Mouse (Mus musculus): ENCODE data around the gene Hmcn2. TPM values are rescaled to one million over a fixed set of nuclear protein-coding genes. Genes with fewer than 3 reads are reported as not detected.

Hmcn2 gene
- under 1 TPM; 0.21 to 0.32 TPM for total RNA-seq (2021)

- intact Hi-C loops (cut with DNase I): no loop called here
- DNase-seq (ENCODE audit: low spot score in 2 of 2): no peak
These were observed at the start of gene Hmcn2 for GRCm38 (mm10) chr2:31314007-31314465. Gene Hmcn2 (plus strand): TSS chr2:31314415.

- intact Hi-C loops (cut with DNase I): no loop called here
- DNase-seq (ENCODE audit: low spot score in 2 of 2): no peak
These were observed 46.8 kb upstream of the Hmcn2 start for GRCm38 (mm10) chr2:31267447-31267846.

GRCm38 (mm10) chr2:31268631-31269030, 45.6 kb upstream of the Hmcn2 start:
- intact Hi-C loops (cut with DNase I): no loop called here
- no peak for DNase-seq (ENCODE audit: low spot score in 2 of 2)

GRCm38 (mm10) chr2:31269188-31269587, 45.0 kb upstream of the Hmcn2 start:
- intact Hi-C loops (cut with DNase I): no loop called here
- no peak for DNase-seq (ENCODE audit: low spot score in 2 of 2)

- DNase-seq (ENCODE audit: low spot score in 2 of 2): no peak
- intact Hi-C loops (cut with DNase I): no loop called here
These were observed 44.4 kb upstream of the Hmcn2 start for GRCm38 (mm10) chr2:31269847-31270246.

GRCm38 (mm10) chr2:31270470-31270869, 43.7 kb upstream of the Hmcn2 start:
- intact Hi-C loops (cut with DNase I): no loop called here
- no peak for DNase-seq (ENCODE audit: low spot score in 2 of 2)

GRCm38 (mm10) chr2:31271071-31271470, 43.1 kb upstream of the Hmcn2 start:
- no peak for DNase-seq (ENCODE audit: low spot score in 2 of 2)
- intact Hi-C loops (cut with DNase I): no loop called here

- no peak for DNase-seq (ENCODE audit: low spot score in 2 of 2)
- intact Hi-C loops (cut with DNase I): no loop called here
These were observed 39.2 kb upstream of the Hmcn2 start for GRCm38 (mm10) chr2:31274993-31275392.

GRCm38 (mm10) chr2:31277810-31278209, 36.4 kb upstream of the Hmcn2 start:
- DNase-seq (ENCODE audit: low spot score in 2 of 2): peak in 1 of 2 experiments; percentile 49
- intact Hi-C loops (cut with DNase I): no loop called here

- intact Hi-C loops (cut with DNase I): no loop called here
- DNase-seq (ENCODE audit: low spot score in 2 of 2): peak in 1 of 2 experiments; percentile 47
These were observed 35.7 kb upstream of the Hmcn2 start for GRCm38 (mm10) chr2:31278483-31278882.

GRCm38 (mm10) chr2:31281138-31281537, 33.1 kb upstream of the Hmcn2 start:
- intact Hi-C loops (cut with DNase I): no loop called here
- peak in 1 of 2 experiments; percentile 71 for DNase-seq (ENCODE audit: low spot score in 2 of 2)

GRCm38 (mm10) chr2:31282266-31282665, 31.9 kb upstream of the Hmcn2 start:
- no peak for DNase-seq (ENCODE audit: low spot score in 2 of 2)
- intact Hi-C loops (cut with DNase I): no loop called here

- peak in 1 of 2 experiments; percentile 59 for DNase-seq (ENCODE audit: low spot score in 2 of 2)
- intact Hi-C loops (cut with DNase I): no loop called here
These were observed 31.3 kb upstream of the Hmcn2 start for GRCm38 (mm10) chr2:31282880-31283279.

- no peak for DNase-seq (ENCODE audit: low spot score in 2 of 2)
- intact Hi-C loops (cut with DNase I): no loop called here
These were observed 29.7 kb upstream of the Hmcn2 start for GRCm38 (mm10) chr2:31284531-31284930.

- peak; percentile 62 to 71 for DNase-seq (ENCODE audit: low spot score in 2 of 2)
- intact Hi-C loops (cut with DNase I): loop anchor here (1.0 to 10.0 kb wide), 2 partner anchors 45 to 267 kb away; no protein-coding TSS in a partner anchor
These were observed 22.8 kb upstream of the Hmcn2 start for GRCm38 (mm10) chr2:31291421-31291820.

- intact Hi-C loops (cut with DNase I): loop anchor here (2.0 to 10.0 kb wide), 2 partner anchors 100 to 270 kb away; no protein-coding TSS in a partner anchor
- peak; percentile 75 to 76 for DNase-seq (ENCODE audit: low spot score in 2 of 2)
These were observed 19.2 kb upstream of the Hmcn2 start for GRCm38 (mm10) chr2:31294985-31295384.

- intact Hi-C loops (cut with DNase I): loop anchor here (10.0 kb wide), 1 partner anchor 272 kb away; no protein-coding TSS in a partner anchor
- DNase-seq (ENCODE audit: low spot score in 2 of 2): no peak
These were observed 17.8 kb upstream of the Hmcn2 start for GRCm38 (mm10) chr2:31296395-31296794.

- intact Hi-C loops (cut with DNase I): loop anchor here (10.0 kb wide), 1 partner anchor 273 kb away; no protein-coding TSS in a partner anchor
- DNase-seq (ENCODE audit: low spot score in 2 of 2): peak; percentile 52 to 78
These were observed 16.5 kb upstream of the Hmcn2 start for GRCm38 (mm10) chr2:31297602-31298268.

- intact Hi-C loops (cut with DNase I): loop anchor here (10.0 kb wide), 1 partner anchor 274 kb away; no protein-coding TSS in a partner anchor
These were observed 15.4 kb upstream of the Hmcn2 start for GRCm38 (mm10) chr2:31298814-31299213.

GRCm38 (mm10) chr2:31299266-31299665, 14.9 kb upstream of the Hmcn2 start:
- intact Hi-C loops (cut with DNase I): loop anchor here (10.0 kb wide), 1 partner anchor 274 kb away; no protein-coding TSS in a partner anchor
- peak in 1 of 2 experiments; percentile 44 for DNase-seq (ENCODE audit: low spot score in 2 of 2)

More at GRCm38 (mm10) chr2:31298814-31299213, 15.4 kb upstream of the Hmcn2 start:
- no peak for DNase-seq (ENCODE audit: low spot score in 2 of 2)

GRCm38 (mm10) chr2:31299996-31300395, 14.2 kb upstream of the Hmcn2 start:
- no peak for DNase-seq (ENCODE audit: low spot score in 2 of 2)
- intact Hi-C loops (cut with DNase I): loop anchor here (10.0 kb wide), 1 partner anchor 275 kb away; no protein-coding TSS in a partner anchor

All from left cerebral cortex, postnatal 25 days (tissue).